Mouse (Mus musculus) lung, postnatal 36 days (tissue): ENCODE measurements at regions not wholly inside any gene's neighbourhood (a gene's known extent, or its start where the extent isn't known, plus 50 kb on each side); places are given as distances from the start of the nearest gene placed in this dataset.
"Not testable (repeated sequence)": the region's sequence is repeated elsewhere in the genome, so short reads cannot be mapped to it uniquely, and the experiment has no call there.

ENCODE experiments used
- DNase-seq: peaks from one replicate; pipeline ENCODE4 v3.0.0; 2022; ENCODE audit warnings: mixed read lengths

GRCm38 (mm10) chr5:102123285-102123684 lies 53.6 kb upstream of the Wdfy3 start:
- no peak for DNase-seq

- DNase-seq: peak; percentile 45
Observed at GRCm38 (mm10) chr5:102126737-102127136, 57.0 kb upstream of the Wdfy3 start.

- no peak for DNase-seq
Observed at GRCm38 (mm10) chr5:102147991-102148390, 78.3 kb upstream of the Wdfy3 start.

GRCm38 (mm10) chr5:102149481-102150129 lies 79.9 kb upstream of the Wdfy3 start:
- DNase-seq: peak; percentile 79

- DNase-seq: no peak
Observed at GRCm38 (mm10) chr5:102159621-102160020, 89.9 kb upstream of the Wdfy3 start.

GRCm38 (mm10) chr5:102167981-102168380 lies 98.3 kb upstream of the Wdfy3 start:
- no peak for DNase-seq

- DNase-seq: no peak
Observed at GRCm38 (mm10) chr5:102171808-102172207, 102.1 kb upstream of the Wdfy3 start.

- DNase-seq: no peak
Observed at GRCm38 (mm10) chr5:102180250-102180649, 110.5 kb upstream of the Wdfy3 start.

- not testable (repeated sequence) for DNase-seq
Observed at GRCm38 (mm10) chr5:102188951-102189350, 119.2 kb upstream of the Wdfy3 start.

- no peak for DNase-seq
Observed at GRCm38 (mm10) chr5:102206456-102206855, 136.7 kb upstream of the Wdfy3 start.

GRCm38 (mm10) chr5:102206953-102207352 lies 137.2 kb upstream of the Wdfy3 start:
- peak; percentile 86 for DNase-seq

GRCm38 (mm10) chr5:102213145-102213544 lies 143.4 kb upstream of the Wdfy3 start:
- DNase-seq: peak; percentile 55

- DNase-seq: no peak
Observed at GRCm38 (mm10) chr5:102227131-102227530, 157.4 kb upstream of the Wdfy3 start.

- no peak for DNase-seq
Observed at GRCm38 (mm10) chr5:102242614-102243013, 172.9 kb upstream of the Wdfy3 start.

- no peak for DNase-seq
Observed at GRCm38 (mm10) chr5:102244706-102245105, 175.0 kb upstream of the Wdfy3 start.

- no peak for DNase-seq
Observed at GRCm38 (mm10) chr5:102248747-102249146, 179.0 kb upstream of the Wdfy3 start.

GRCm38 (mm10) chr5:102251076-102251475 lies 181.4 kb upstream of the Wdfy3 start:
- no peak for DNase-seq

GRCm38 (mm10) chr5:102253786-102254185 lies 184.1 kb upstream of the Wdfy3 start:
- DNase-seq: no peak

GRCm38 (mm10) chr5:102257104-102257503 lies 187.4 kb upstream of the Wdfy3 start:
- DNase-seq: no peak

GRCm38 (mm10) chr5:102261621-102262020 lies 191.9 kb upstream of the Wdfy3 start:
- no peak for DNase-seq

- no peak for DNase-seq
Observed at GRCm38 (mm10) chr5:102266451-102266850, 196.7 kb upstream of the Wdfy3 start.

- no peak for DNase-seq
Observed at GRCm38 (mm10) chr5:102267150-102267549, 197.4 kb upstream of the Wdfy3 start.

GRCm38 (mm10) chr5:102269204-102269603 lies 199.5 kb upstream of the Wdfy3 start:
- no peak for DNase-seq

- no peak for DNase-seq
Observed at GRCm38 (mm10) chr5:102275621-102276020, 205.6 kb upstream of the Arhgap24 start.

GRCm38 (mm10) chr5:102287131-102287530 lies 194.1 kb upstream of the Arhgap24 start:
- DNase-seq: no peak
